Mouse (Mus musculus) cerebellum, adult 9-11 months (tissue): ENCODE results near the gene Olfr1423.
"Not testable (repeated sequence)": the region's sequence is repeated elsewhere in the genome, so short reads cannot be mapped to it uniquely, and the experiment has no call there.

ENCODE experiments used
- DNase-seq: peaks from one replicate; pipeline ENCODE4 v3.0.0; 2022

Gene Olfr1423

DNA sequence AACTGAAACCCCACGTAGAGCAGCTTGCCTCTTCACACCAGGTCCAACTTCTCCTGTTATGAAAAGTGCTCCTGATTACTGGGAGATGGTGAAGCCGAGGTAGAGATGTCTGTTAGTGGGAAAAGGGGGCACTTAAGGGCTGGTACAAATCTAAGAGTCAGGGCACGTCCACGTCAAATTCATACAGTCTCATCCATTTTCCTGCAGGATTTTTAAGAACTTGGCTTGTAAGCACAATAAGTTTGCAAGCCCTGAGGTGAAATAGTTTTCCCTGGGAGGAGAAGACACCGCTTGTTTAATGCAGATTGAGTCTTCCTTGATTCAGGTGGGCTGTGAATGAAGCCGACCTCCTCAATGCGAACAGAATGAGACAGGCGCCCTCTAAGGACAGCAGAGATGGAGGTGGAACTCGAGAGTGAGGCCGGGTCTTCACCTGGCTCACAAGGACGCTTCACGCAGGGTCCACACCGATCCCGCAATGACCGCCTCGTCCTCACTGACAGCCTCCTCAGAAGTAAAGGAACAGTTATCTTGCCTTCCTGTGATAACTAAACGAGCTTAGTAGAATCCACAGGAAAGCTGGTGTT, 34.7 kb downstream of the Olfr1423 start:
- peak; percentile 51 for DNase-seq

DNA sequence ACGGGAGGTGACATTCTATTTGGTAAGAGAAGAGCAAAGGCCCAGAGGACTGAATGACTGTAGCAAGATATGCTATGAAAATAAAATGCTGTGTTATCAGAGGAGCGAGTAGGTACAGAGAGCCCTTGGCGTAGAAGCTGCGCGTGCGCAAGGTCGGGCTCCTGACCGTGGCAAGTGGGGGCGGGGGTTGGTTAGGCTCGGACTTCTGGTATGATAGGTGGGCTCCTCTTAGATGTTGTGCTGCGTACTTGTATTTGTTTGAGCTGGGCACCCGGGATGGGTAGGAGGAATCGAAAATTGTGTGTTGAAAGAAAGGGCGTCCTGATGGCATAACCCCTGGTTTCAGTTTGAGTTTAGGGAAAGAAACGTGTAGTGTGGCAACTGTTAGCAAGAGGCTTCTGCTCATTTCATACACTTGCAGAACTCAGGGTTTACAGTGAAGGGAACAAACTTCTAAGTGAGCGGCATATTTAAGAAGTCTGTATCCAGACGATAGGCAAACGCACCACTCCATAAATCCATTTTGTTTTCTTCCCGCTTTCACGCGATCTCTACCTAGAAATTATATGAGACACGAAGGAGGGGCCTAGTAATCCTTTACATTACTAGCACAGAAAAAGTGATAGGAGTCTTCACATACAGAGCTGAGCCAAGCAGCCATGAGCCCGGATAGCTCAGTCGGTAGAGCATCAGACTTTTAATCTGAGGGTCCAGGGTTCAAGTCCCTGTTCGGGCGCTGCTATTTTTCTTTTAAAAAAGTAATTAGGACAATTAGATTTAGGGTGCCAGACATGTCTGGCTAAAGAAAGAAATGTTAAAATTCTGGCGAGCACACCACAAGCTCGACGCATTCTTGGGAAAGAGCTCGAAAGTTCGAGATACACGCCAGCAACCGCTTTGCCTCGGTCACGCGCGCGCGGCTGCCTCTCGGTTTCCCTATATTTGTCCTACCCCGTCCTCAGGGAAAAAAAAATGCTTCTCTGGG, 35.4 kb downstream of the Olfr1423 start:
- peak; percentile 92 for DNase-seq

DNA sequence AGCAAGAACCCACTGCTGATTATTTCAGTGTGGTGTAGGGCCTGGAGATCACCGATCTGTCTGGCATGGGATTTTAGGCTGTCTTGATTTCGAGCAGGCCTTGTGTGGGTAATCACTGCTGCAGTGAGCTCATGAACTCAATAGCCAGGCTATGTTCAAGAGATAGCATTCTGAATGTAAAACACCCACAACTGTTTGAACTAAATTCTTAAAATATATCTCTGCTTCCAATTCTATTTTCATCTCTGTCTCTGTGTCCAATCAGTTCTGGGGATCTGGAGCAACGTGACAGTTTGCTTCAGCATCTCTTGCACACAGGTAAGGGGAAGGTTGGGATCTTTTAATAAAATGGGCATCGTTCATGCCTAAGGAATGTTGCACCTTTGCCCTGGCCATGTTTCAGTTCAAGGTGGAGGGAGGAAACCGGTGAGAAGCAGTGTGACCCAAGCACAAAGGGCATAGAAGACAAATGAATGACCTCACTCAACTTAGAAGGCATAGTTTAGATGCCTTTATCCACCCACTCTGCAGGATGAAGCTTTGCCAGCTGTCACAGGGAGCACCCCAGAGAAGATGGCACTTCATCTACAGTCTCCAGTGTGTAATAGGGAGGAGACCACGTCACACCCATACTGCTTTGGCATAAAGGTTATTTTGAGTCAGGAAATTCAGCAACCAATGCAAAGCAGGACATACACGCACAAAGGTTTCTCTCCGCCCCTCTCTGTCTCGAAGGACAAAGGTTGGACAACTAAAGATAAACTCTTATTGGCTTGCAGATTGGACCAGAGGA, 36.7 kb downstream of the Olfr1423 start:
- peak; percentile 69 for DNase-seq

DNA sequence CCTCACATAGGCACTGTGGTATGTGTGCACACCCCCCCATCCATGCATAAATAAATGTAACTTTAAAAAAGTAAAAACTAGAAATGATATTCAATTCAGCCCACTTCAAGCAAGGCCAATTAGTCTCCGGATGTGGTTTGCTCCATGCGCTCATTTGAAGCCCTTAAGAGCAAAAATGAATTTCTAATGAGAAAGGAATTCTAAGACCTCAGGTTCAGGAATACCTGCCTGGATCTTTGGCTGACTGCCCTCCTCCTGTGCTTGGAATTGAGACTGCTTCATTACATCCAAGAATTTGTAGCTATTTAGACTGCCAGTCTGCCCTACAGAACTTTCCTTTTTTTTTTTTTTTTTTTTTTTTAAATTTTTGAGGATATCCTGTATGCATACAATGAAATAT, 37.5 kb downstream of the Olfr1423 start:
- DNase-seq: no peak

DNA sequence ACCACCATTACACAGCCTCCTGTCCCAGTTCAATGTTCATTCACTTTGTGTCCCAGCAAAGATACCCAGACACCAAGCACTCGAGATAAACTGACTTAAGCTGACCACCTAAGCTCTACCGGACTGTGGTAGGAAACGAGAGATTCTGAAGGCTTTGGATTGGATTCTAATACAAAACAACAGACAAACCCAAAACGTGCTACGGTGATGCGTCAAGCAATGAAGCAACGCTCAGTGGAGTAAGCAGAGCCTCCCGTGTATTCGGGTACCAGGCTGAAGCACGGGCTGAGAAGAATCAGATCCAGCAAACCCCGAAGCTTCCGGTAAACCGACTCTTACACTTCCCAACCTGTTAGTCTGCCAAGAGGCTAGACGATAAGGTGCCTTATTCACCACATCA, 38.3 kb downstream of the Olfr1423 start:
- DNase-seq: no peak

DNA sequence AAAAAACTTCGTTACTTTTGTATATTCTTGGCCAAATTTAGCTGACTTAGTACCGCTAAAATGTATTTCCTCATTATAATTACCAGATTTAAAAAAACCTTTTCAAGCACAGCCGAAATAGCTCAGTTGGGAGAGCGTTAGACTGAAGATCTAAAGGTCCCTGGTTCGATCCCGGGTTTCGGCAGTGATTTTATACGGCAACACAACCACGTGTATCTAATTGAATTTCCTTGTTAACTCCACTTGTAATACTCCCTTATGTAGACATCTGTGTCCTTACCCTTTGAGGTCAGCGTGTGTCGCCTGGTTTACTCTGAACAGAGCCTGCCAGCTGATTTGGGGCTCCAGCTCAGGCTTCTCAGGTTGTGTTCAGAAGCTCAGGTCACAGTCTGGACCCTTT, 39.0 kb downstream of the Olfr1423 start:
- peak; percentile 62 for DNase-seq

DNA sequence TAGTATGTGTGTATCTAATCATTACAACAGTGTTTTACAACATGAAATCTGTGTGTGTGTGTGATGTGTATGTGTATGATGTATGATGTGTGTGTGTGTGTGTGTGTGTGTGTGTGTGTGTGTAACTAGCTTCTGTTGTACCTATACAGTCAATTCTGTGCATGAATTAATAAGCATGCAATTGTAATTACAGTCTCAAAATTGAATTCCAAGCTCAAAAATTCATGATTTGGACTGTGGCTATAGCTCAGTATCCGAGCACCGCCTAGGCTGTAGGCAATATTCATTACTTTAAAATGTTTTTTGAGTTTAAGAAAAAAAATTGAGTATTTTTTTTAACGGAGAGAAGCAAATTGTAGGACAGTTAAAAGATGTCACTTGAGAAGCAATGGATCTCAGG, 39.4 kb downstream of the Olfr1423 start:
- no peak for DNase-seq

DNA sequence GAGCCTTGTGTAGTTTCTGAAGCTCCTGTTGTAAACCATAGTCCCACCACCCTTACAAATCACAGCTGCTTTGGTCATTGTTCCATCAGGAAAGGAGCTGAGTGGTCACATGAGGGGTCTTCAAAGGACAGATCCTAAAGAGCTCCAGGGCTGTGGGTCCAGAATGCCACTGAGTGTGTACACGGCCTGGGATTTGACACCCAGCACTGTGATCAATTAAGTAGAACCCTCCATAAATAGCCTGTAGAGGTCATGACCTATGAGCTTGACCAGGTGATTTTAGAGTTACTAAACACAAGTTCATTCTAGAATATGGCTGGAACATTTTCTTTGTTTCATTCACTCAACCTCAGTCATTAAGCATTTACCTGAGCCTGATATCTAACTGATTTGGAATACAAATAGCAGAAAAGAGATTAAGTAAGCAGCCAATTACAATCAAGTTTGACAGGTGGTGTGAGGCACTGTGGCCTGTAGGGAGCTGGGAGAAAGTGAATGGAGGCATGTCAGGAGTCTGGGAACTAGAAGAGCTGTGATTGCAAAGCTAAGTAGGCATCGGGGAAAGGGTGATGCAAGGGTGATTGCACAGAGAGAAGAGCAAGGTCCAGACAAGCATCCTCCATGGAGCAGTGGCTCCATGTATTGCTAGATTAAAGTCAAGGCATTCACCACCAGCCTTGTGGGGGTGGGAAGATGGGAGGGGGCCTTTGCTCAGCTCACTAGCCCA, 45.2 kb downstream of the Olfr1423 start:
- no peak for DNase-seq

DNA sequence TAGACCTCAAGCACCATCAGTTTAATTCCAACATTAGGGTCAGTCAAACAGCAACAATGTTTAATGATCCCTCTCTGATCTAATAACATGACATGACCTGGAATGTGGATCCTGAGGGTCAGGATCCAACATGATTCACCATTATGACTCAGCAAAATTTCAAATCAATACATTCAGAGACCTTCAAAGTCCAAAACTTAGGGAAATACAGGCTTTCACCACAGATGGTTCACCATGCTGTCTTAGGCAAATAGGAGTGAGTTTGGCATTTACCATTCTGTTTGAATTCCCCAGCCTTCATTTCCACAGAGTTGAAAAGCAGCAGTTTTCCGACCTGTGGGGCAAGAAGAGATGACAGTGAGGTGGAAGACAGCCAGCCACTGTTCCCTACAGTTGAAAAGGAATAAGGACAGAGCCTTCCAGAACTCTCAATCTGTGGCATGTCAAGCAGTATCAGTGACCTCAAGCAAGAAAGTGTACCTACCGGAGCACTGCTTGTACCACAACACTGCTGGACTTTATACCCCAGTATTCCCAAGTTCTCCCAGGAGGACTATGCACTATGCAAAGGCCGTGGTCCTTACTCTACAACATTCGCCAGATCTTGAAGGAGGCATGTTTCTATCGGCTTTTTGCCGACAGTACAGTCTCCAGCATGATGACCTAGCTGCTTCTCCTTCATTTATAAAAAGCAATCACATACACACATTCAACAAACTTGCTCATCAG, 46.2 kb downstream of the Olfr1423 start:
- no peak for DNase-seq

DNA sequence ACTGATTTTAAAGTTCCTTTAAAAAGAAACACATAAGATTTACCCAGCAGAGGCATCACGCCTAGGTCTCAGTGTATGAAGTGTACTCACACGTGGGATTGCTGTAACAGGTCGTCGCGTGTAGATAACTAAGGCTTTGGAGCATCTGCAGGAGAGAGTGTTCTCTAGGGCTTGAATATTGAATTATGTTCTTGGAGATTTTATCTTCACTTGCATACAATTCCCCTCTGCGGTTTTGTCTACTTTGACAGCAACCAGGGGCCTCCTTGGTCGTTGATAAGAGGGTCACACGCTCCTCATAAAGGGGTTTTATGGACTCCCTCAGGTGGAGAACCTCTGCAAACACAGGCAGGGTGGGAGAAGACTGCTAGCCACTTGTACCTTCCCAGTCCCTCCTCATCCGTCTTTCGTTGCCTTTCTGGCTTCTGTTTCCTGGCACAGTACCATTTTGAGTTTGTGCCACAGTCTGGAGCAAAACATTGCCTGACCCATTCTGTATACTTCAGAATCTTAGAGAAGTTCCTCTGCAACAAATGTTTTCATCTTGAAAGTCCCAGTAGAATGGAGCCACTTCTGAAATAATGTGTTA, 48.6 kb downstream of the Olfr1423 start:
- no peak for DNase-seq

DNA sequence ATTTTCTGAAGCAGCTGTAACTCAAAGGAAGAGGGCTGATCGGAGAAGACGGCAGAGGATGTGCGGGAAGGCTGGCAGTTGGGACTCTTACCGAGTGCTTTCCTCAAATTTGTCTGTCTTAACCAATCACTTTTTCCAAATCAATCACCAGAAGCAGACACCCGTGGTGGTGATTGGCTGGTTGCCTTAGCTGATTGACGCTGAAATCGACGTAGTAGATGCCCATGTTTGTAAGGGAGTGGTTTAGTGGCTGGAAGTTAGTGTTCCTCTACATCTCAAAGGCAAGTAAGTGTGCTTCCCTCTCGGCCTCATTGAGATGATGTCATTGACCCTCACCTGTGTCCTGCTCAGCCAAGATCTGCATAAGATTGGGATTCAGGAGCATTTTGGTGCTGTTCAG, 49.1 kb downstream of the Olfr1423 start:
- no peak for DNase-seq

DNA sequence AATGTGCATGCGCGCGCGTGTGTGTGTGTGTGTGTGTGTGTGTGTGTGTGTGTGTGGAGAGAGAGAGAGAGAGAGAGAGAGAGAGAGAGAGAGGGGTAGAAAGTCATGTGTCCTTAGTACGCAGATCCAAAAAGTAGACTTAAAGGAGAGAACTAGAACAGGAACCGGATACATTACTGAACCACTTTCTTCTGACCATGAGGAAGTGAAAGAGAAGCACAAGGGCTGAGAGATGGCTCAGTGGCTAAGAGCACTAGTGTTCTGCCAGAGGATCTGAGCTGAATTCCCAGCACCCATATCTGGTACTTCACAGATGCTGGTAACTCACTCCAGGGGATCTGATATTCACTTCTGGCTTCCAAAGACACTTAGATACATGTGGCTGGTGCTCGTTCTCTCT, 51.8 kb downstream of the Olfr1423 start:
- no peak for DNase-seq

DNA sequence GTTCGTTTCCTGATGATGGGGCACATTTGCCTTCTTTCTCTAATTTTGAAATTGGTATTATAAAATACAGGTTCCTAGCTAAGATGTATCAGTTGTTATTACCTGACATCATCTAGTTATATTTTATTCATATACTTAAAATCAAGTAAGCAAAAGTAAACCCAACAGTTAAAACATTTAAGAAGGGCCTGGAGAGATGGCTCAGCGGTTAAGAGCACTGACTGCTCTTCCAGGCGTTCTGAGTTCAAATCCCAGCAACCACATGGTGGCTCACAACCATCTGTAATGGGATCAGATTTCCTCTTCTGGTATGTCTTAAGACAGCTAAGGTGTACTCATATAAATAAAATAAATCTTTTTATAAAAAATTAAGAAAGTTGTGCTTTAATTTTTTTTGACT, 53.3 kb downstream of the Olfr1423 start:
- no peak for DNase-seq

DNA sequence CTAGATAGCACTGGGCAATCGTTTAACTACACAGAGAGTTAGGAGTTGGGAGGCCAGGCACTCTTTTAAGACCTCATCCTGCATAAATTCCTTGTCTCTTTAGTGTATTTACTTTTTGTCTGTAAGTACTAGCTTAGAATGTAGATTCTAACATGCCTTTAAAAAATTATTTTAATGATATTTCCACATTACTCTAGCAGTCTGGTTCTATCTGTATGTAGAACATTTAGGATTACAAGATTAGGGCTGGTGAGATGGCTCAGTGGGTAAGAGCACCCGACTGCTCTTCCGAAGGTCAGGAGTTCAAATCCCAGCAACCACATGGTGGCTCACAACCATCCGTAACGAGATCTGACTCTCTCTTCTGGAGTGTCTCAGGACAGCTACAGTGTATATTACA, 56.5 kb downstream of the Olfr1423 start:
- DNase-seq: not testable (repeated sequence)
